Mouse (Mus musculus) spleen, adult 2 months (tissue): Measurements from ENCODE around the gene Sec63. TPM values are rescaled to one million over a fixed set of nuclear protein-coding genes. Genes with fewer than 3 reads are reported as not detected.
A peak's percentile ranks its signal among the peaks of the same experiment; 100 is the strongest.

Source experiments
- DNase-seq, 2 experiments: peaks; one replicate each; pipeline versions ENCODE4 v3.0.0 to v3.0.0-alpha.2; 2012 to 2021; ENCODE audit warnings: low spot score in 2 of 2, low read depth in 1 of 2
- H3K27ac ChIP-seq: fragments of 200-500 bp; 2 replicates; pipeline ENCODE4 v1.5.1; 2012; ENCODE audit warnings: low read length, inconsistent platforms; ENCODE audit not compliant: insufficient read depth
- H3K27me3 ChIP-seq: fragments of 200-500 bp; 2 replicates; pipeline ENCODE4 v1.6.1; 2012; ENCODE audit warnings: mild to moderate bottlenecking, moderate library complexity, low read length, inconsistent platforms; ENCODE audit not compliant: control insufficient read depth, insufficient read depth
- H3K36me3 ChIP-seq: fragments of 200-500 bp; 2 replicates; pipeline ENCODE4 v1.6.1; 2012; ENCODE audit warnings: mild to moderate bottlenecking, low read length, inconsistent platforms; ENCODE audit not compliant: control insufficient read depth, insufficient read depth
- H3K4me1 ChIP-seq: fragments of 200-500 bp; 2 replicates; pipeline ENCODE4 v1.6.1; 2011; ENCODE audit warnings: inconsistent platforms; ENCODE audit not compliant: control insufficient read depth, insufficient read depth, insufficient read length
- H3K4me3 ChIP-seq: fragments of 200-500 bp; 2 replicates; pipeline ENCODE4 v1.5.1; 2011; ENCODE audit warnings: mild to moderate bottlenecking, inconsistent platforms; ENCODE audit not compliant: insufficient read depth, insufficient read length; ENCODE audit errors: extremely low read depth
- CTCF ChIP-seq: fragments of 200-500 bp; IDR thresholded peaks from 2 replicates; pipeline ENCODE4 v1.5.1; 2011; ENCODE audit warnings: mild to moderate bottlenecking, inconsistent platforms; ENCODE audit not compliant: insufficient read depth, insufficient read length, insufficient replicate concordance; ENCODE audit errors: extremely low read depth
- POLR2A ChIP-seq: fragments of 200-500 bp; IDR thresholded peaks from 2 replicates; pipeline ENCODE4 v1.6.1; 2011; ENCODE audit warnings: low read depth, low read length, inconsistent platforms
- WGBS: fragments of 180-500 bp; shearing (Covaris S2); methylation state at CpG from one replicate; pipeline ENCODE4 v1.1.7; 2018; 5-methylcytosine and 5-hydroxymethylcytosine counted together
- polyA plus RNA-seq: library from polyadenylated mRNA; depleted of rRNA; stranded (reverse); fragments of >200 nt; gene quantifications from 2 replicates; pipeline ENCODE4 v1.2.3, GENCODE M21; 2012

Gene Sec63
- polyA plus RNA-seq, 1 experiment = 4.7 TPM

GRCm38 (mm10) chr10:42827155-42827554 is 65.9 kb downstream of the Sec63 start:
- H3K27me3 ChIP-seq = no peaks in the 10 kb centered on the region
- H3K4me3 ChIP-seq = no peak overlapping the region
- peak overlapping the region; percentile 40; the same call in 1 of the 2 replicates for H3K27ac ChIP-seq
- 45% methylated on average over 5 of the region's 5 CpGs for WGBS
- peaks cover 3% of the 10 kb centered on the region; the same call in 1 of the 2 replicates for H3K4me1 ChIP-seq
- DNase-seq = peak in 1 of 2 experiments; percentile 26
- TF ChIP-seq CTCF = no peak
- TF ChIP-seq POLR2A = no peak
- H3K36me3 ChIP-seq = peaks cover 14% of the 10 kb centered on the region

- Histone ChIP-seq H3K4me3 (no peak overlapping the region), H3K27ac (no peak overlapping the region), H3K36me3 (peaks cover 18% of the 10 kb centered on the region), H3K27me3 (no peaks in the 10 kb centered on the region), H3K4me1 (peaks cover 3% of the 10 kb centered on the region; the same call in 1 of the 2 replicates)
- WGBS = 72% methylated on average over 2 of the region's 2 CpGs
- no peak for TF ChIP-seq POLR2A
- TF ChIP-seq CTCF = no peak
- DNase-seq = no peak
Measured at GRCm38 (mm10) chr10:42830007-42830406, 68.7 kb downstream of the Sec63 start.

GRCm38 (mm10) chr10:42830409-42830808 is 69.1 kb downstream of the Sec63 start:
- TF ChIP-seq POLR2A (no peak), CTCF (no peak)
- H3K36me3 ChIP-seq = peaks cover 17% of the 10 kb centered on the region
- DNase-seq = peak in 1 of 2 experiments; percentile 27
- no peak overlapping the region; the same call in 1 of the 2 replicates for H3K27ac ChIP-seq
- 38% methylated on average over 6 of the region's 6 CpGs for WGBS
- no peak overlapping the region for H3K4me3 ChIP-seq
- H3K27me3 ChIP-seq = no peaks in the 10 kb centered on the region
- H3K4me1 ChIP-seq = peaks cover 3% of the 10 kb centered on the region; the same call in 1 of the 2 replicates

GRCm38 (mm10) chr10:42832677-42833076 is 71.4 kb downstream of the Sec63 start:
- WGBS = 64% methylated on average over 4 of the region's 4 CpGs
- Histone ChIP-seq H3K27me3 (no peaks in the 10 kb centered on the region), H3K36me3 (peaks cover 17% of the 10 kb centered on the region), H3K4me3 (no peak overlapping the region), H3K27ac (no peak overlapping the region), H3K4me1 (peaks cover 3% of the 10 kb centered on the region; the same call in 1 of the 2 replicates)
- TF ChIP-seq CTCF = no peak
- TF ChIP-seq POLR2A = no peak
- no peak for DNase-seq

GRCm38 (mm10) chr10:42833871-42834727 is 72.8 kb downstream of the Sec63 start:
- Histone ChIP-seq H3K4me3 (no peak overlapping the region), H3K27ac (no peak overlapping the region), H3K4me1 (peaks cover 3% of the 10 kb centered on the region; the same call in 1 of the 2 replicates), H3K36me3 (peaks cover 12% of the 10 kb centered on the region), H3K27me3 (no peaks in the 10 kb centered on the region)
- TF ChIP-seq POLR2A = no peak
- no peak for TF ChIP-seq CTCF
- 89% methylated on average over 4 of the region's 4 CpGs for WGBS
- DNase-seq = no peak

GRCm38 (mm10) chr10:42838106-42838505 is 76.8 kb downstream of the Sec63 start:
- H3K27ac ChIP-seq = no peak overlapping the region
- no peak overlapping the region for H3K4me3 ChIP-seq
- H3K27me3 ChIP-seq = no peaks in the 10 kb centered on the region
- no peak for DNase-seq
- no peaks in the 10 kb centered on the region; the same call in 1 of the 2 replicates for H3K4me1 ChIP-seq
- peaks cover 7% of the 10 kb centered on the region; the same call in 1 of the 2 replicates for H3K36me3 ChIP-seq
- 83% methylated on average over 4 of the region's 4 CpGs for WGBS
- TF ChIP-seq POLR2A (no peak), CTCF (no peak)
